Mouse (Mus musculus) c-Kit-negative CD71-positive TER-119-positive erythroid progenitor cells, embryonic 14.5 days (primary cell): Measurements from ENCODE around the gene Ces1g.

Experiments
- DNase-seq: peaks from one replicate; pipeline ENCODE4 v3.0.0-alpha.2; 2013; ENCODE audit warnings: low read depth, low spot score

Ces1g gene

GRCm38 (mm10) chr8:93337207-93337606 is at the start of gene Ces1g:
TSS of gene Ces1g (minus strand) at chr8:93337308.
- no peak for DNase-seq

- DNase-seq: no peak
Observed at GRCm38 (mm10) chr8:93379625-93380024, 42.5 kb upstream of the Ces1g start, which contains the start of gene Ces1h. TSS of gene Ces1h (minus strand) at chr8:93379725.

- no peak for DNase-seq
Observed at GRCm38 (mm10) chr8:93369481-93369880, 32.4 kb upstream of the Ces1g start.

GRCm38 (mm10) chr8:93360113-93360512 is 23.0 kb upstream of the Ces1g start:
- DNase-seq: no peak

GRCm38 (mm10) chr8:93339531-93339930 is 2.4 kb upstream of the Ces1g start:
- DNase-seq: no peak

GRCm38 (mm10) chr8:93332703-93333102 is 4.4 kb downstream of the Ces1g start:
- no peak for DNase-seq

GRCm38 (mm10) chr8:93331151-93331550 is 6.0 kb downstream of the Ces1g start:
- no peak for DNase-seq

- DNase-seq: no peak
Observed at GRCm38 (mm10) chr8:93325123-93325522, 12.0 kb downstream of the Ces1g start.

- DNase-seq: no peak
Observed at GRCm38 (mm10) chr8:93317031-93317430, 20.1 kb downstream of the Ces1g start.

GRCm38 (mm10) chr8:93315557-93315956 is 21.6 kb downstream of the Ces1g start:
- no peak for DNase-seq

- DNase-seq: no peak
Observed at GRCm38 (mm10) chr8:93283896-93284295, 53.2 kb downstream of the Ces1g start.

- DNase-seq: no peak
Observed at GRCm38 (mm10) chr8:93282349-93282748, 54.8 kb downstream of the Ces1g start.

- no peak for DNase-seq
Observed at GRCm38 (mm10) chr8:93279556-93279955, 57.6 kb downstream of the Ces1g start, which contains the start of gene Ces1f. TSS of gene Ces1f (minus strand) at chr8:93279747.

GRCm38 (mm10) chr8:93278176-93278805 is 58.8 kb downstream of the Ces1g start:
- no peak for DNase-seq

GRCm38 (mm10) chr8:93274609-93275008 is 62.5 kb downstream of the Ces1g start:
- no peak for DNase-seq

- DNase-seq: no peak
Observed at GRCm38 (mm10) chr8:93273321-93273720, 63.8 kb downstream of the Ces1g start.

- no peak for DNase-seq
Observed at GRCm38 (mm10) chr8:93272686-93273085, 64.4 kb downstream of the Ces1g start.

GRCm38 (mm10) chr8:93261436-93261835 is 75.7 kb downstream of the Ces1g start:
- no peak for DNase-seq

- no peak for DNase-seq
Observed at GRCm38 (mm10) chr8:93252400-93252925, 84.6 kb downstream of the Ces1g start.
